In genomic region chr7:127228615-127229303, GRCm38 (mm10) we compare ENCODE assay signal across 10 mouse cellular contexts. TPM values are rescaled to one million over a fixed set of nuclear protein-coding genes. Genes with fewer than 3 reads are reported as not detected.
A peak's percentile ranks its signal among the peaks of the same experiment; 100 is the strongest.
DNase-seq lines count a peak whose midpoint lies in the region; ATAC-seq and TF ChIP-seq lines count a peak whose summit lies in the region.
"Had no signal": no experiment of that assay in that cellular context is flagged by ENCODE, and none has a peak within 500 bp of the region (broad histone marks: within the 10 kb centered on the region; RNA-seq: fewer than 3 reads in every experiment).

No protein-coding gene starts in this region.

- H3K27ac ChIP-seq in intestine, embryonic 14.5 days (ENCODE audit: low read depth), result no peak overlapping the region
- no peak overlapping the region for H3K27ac ChIP-seq in intestine, embryonic 16.5 days (ENCODE audit: low read length)
- H3K27ac ChIP-seq in stomach, embryonic 15.5 days, result no peak overlapping the region
- H3K27ac ChIP-seq: embryonic facial prominence, embryonic 12.5 days; midbrain, embryonic 12.5 days had no signal

- no peak for ATAC-seq in intestine, embryonic 14.5 days (replicated peaks; ENCODE audit: low FRiP score, low TSS enrichment, low read depth)
- no peak for ATAC-seq in intestine, embryonic 16.5 days
- peak; percentile 13; the same call in 1 of the 2 replicates for ATAC-seq in stomach, embryonic 15.5 days (ENCODE audit: insufficient read depth, low FRiP score, low read depth)

- H3K4me3 ChIP-seq in intestine, embryonic 14.5 days (ENCODE audit: low read depth, low read length), result no peak overlapping the region
- no peak overlapping the region for H3K4me3 ChIP-seq in intestine, embryonic 16.5 days (ENCODE audit: low read length)
- no peak overlapping the region for H3K4me3 ChIP-seq in myocyte
- no peak overlapping the region for H3K4me3 ChIP-seq in stomach, embryonic 15.5 days (replicated peaks)
- H3K4me3 ChIP-seq: embryonic facial prominence, embryonic 12.5 days; midbrain, embryonic 12.5 days had no signal

- 69% methylated on average over 4 of the region's 4 CpGs for WGBS in intestine, embryonic 14.5 days
- WGBS in intestine, embryonic 16.5 days, result 64% methylated on average over 4 of the region's 4 CpGs
- WGBS in stomach, embryonic 15.5 days, result 68% methylated on average over 4 of the region's 4 CpGs

- H3ac ChIP-seq in myocyte (ENCODE audit: control insufficient read depth, insufficient read length), result no peak overlapping the region

- intact Hi-C loops in heart, postnatal 14 days (cut with DNase I), result loop anchor here (2.0 kb wide), 1 partner anchor 14 kb away; no protein-coding TSS in a partner anchor
- intact Hi-C loops in left cerebral cortex, postnatal 4 days (cut with DNase I), result no loop called here

- H3K79me2 ChIP-seq in myocyte (ENCODE audit: control insufficient read depth, insufficient read depth), result peaks cover 31% of the 10 kb centered on the region

- H3K36me3 ChIP-seq in intestine, embryonic 14.5 days (ENCODE audit: control insufficient read depth, insufficient read depth, low read length), result peaks cover 14% of the 10 kb centered on the region; the same call in 1 of the 2 replicates
- H3K36me3 ChIP-seq in intestine, embryonic 16.5 days (ENCODE audit: control insufficient read depth, insufficient read depth, low read length), result 0 out of 2 replicates have a peak, but pooled peaks cover 3% of the 10 kb centered on the region
- H3K36me3 ChIP-seq in myocyte (ENCODE audit: control insufficient read depth, insufficient read depth), result peaks cover 4% of the 10 kb centered on the region
- no peaks in the 10 kb centered on the region for H3K36me3 ChIP-seq in stomach, embryonic 15.5 days

- H3K9ac ChIP-seq in intestine, embryonic 14.5 days (ENCODE audit: low read length), result no peak overlapping the region
- no peak overlapping the region for H3K9ac ChIP-seq in intestine, embryonic 16.5 days (ENCODE audit: low read depth, low read length)
- H3K9ac ChIP-seq in stomach, embryonic 15.5 days, result no peak overlapping the region
- H3K9ac ChIP-seq: embryonic facial prominence, embryonic 12.5 days; midbrain, embryonic 12.5 days had no signal

- no peak for TF ChIP-seq POLR2A in myocyte (IDR thresholded peaks at IDR 0.05; ENCODE audit: insufficient read length, low read depth)

- no peaks in the 10 kb centered on the region for H3K9me3 ChIP-seq in intestine, embryonic 14.5 days (ENCODE audit: control insufficient read depth, low read length)
- no peaks in the 10 kb centered on the region for H3K9me3 ChIP-seq in intestine, embryonic 16.5 days (ENCODE audit: control insufficient read depth, low read length)
- H3K9me3 ChIP-seq in stomach, embryonic 15.5 days, result no peaks in the 10 kb centered on the region
- H3K9me3 ChIP-seq: embryonic facial prominence, embryonic 12.5 days; midbrain, embryonic 12.5 days had no signal

- peak; percentile 87 for DNase-seq in intestine, embryonic 14.5 days (ENCODE audit: low spot score)
- DNase-seq in adrenal gland, adult 18-20 months (ENCODE audit: low spot score in 2 of 2), result peak; percentile 73 to 78
- peak; percentile 74 for DNase-seq in embryo, embryonic 11 days
- peak; percentile 85 to 89 for DNase-seq in heart, postnatal 14 days
- peak; percentile 85 for DNase-seq in left cerebral cortex, postnatal 4 days

- peaks cover 11% of the 10 kb centered on the region for H3K4me1 ChIP-seq in intestine, embryonic 14.5 days (replicated peaks; ENCODE audit: control insufficient read depth, insufficient read depth, low read length)
- H3K4me1 ChIP-seq in intestine, embryonic 16.5 days (ENCODE audit: control insufficient read depth, insufficient read depth, low read length), result peaks cover 13% of the 10 kb centered on the region
- H3K4me1 ChIP-seq in stomach, embryonic 15.5 days, result peaks cover 11% of the 10 kb centered on the region

- H3K27me3 ChIP-seq in intestine, embryonic 14.5 days (replicated peaks; ENCODE audit: control insufficient read depth, insufficient read depth, low read length), result no peaks in the 10 kb centered on the region
- no peaks in the 10 kb centered on the region for H3K27me3 ChIP-seq in intestine, embryonic 16.5 days (replicated peaks; ENCODE audit: control insufficient read depth, insufficient read depth, low read length)
- H3K27me3 ChIP-seq in myocyte (ENCODE audit: control insufficient read depth, insufficient read depth, insufficient read length), result no peaks in the 10 kb centered on the region
- H3K27me3 ChIP-seq in stomach, embryonic 15.5 days (replicated peaks), result no peaks in the 10 kb centered on the region
- H3K27me3 ChIP-seq: embryonic facial prominence, embryonic 12.5 days; midbrain, embryonic 12.5 days had no signal

- no peak overlapping the region for H3K4me2 ChIP-seq in intestine, embryonic 14.5 days (ENCODE audit: low read length)
- H3K4me2 ChIP-seq in intestine, embryonic 16.5 days (ENCODE audit: low read depth, low read length), result no peak overlapping the region
- H3K4me2 ChIP-seq in myocyte (ENCODE audit: low read depth), result no peak overlapping the region
- H3K4me2 ChIP-seq in stomach, embryonic 15.5 days, result no peak overlapping the region
- H3K4me2 ChIP-seq: embryonic facial prominence, embryonic 12.5 days; midbrain, embryonic 12.5 days had no signal

TF ChIP-seq in myocyte, 11 proteins besides CTCF, POLR2A, EP300 and RAD21:
- TF ChIP-seq MYOG (IDR thresholded peaks at IDR 0.05; ENCODE audit: control insufficient read depth in 1 of 3, insufficient read depth in 1 of 3, insufficient read length in 2 of 3, low read depth in 2 of 3) (no peak), POLR2AphosphoS2 (IDR thresholded peaks at IDR 0.05; ENCODE audit: insufficient read length, low read depth) (peak; percentile 72), E2F4 (IDR thresholded peaks at IDR 0.05; ENCODE audit: insufficient read depth) (no peak), USF1 (IDR thresholded peaks at IDR 0.05; ENCODE audit: low read depth) (peak; percentile 55), REST (IDR thresholded peaks at IDR 0.05; ENCODE audit: insufficient read depth, insufficient read length) (no peak), MAX (IDR thresholded peaks at IDR 0.05; ENCODE audit: low read depth) (no peak), MYOD1 (IDR thresholded peaks at IDR 0.05; ENCODE audit: control insufficient read depth in 1 of 3, insufficient read length in 2 of 3, low read depth in 2 of 3) (no peak), TCF12 (IDR thresholded peaks at IDR 0.05; ENCODE audit: insufficient read depth, poor library complexity, severe bottlenecking) (no peak), CEBPB (IDR thresholded peaks at IDR 0.05; ENCODE audit: insufficient read depth, poor library complexity, severe bottlenecking) (no peak), TCF3 (IDR thresholded peaks at IDR 0.05; ENCODE audit: insufficient read length, low read depth) (no peak)

RNA-seq across cellular contexts. Expression of gene Zfp553, which starts 4.1 kb away (rescaled TPM):
- polyA plus RNA-seq in intestine, embryonic 14.5 days (2014; fragmentation: Nextera tagmentation; extraction: Ambion mirVana), result 16.8 and 18.5 TPM in 2 replicates
- 21.6 and 23.6 TPM in 2 replicates for polyA plus RNA-seq in intestine, embryonic 16.5 days (2015; fragmentation: Nextera tagmentation; extraction: Ambion mirVana)
- 10 to 100 TPM; 12.6 to 14.8 TPM for total RNA-seq in adrenal gland, adult 18-20 months (2021)
- total RNA-seq in heart, postnatal 14 days (2021), result 1 to 10 TPM; 6.9 to 7.0 TPM
- 10 to 100 TPM; 28.4 to 28.8 TPM for total RNA-seq in left cerebral cortex, postnatal 4 days (2021)
- 11.4 TPM for polyA plus RNA-seq in myocyte (2012; fragmentation: generic; extraction: Trizol)
- 33.9 and 34.8 TPM in 2 replicates for polyA plus RNA-seq in stomach, embryonic 15.5 days (2015; fragmentation: Nextera tagmentation; extraction: Ambion mirVana)

RNA-seq across cellular contexts. Expression of gene Sept1, which starts 4.2 kb away (rescaled TPM):
- polyA plus RNA-seq in intestine, embryonic 14.5 days (2014; fragmentation: Nextera tagmentation; extraction: Ambion mirVana), result 12.9 and 14.4 TPM in 2 replicates
- polyA plus RNA-seq in intestine, embryonic 16.5 days (2015; fragmentation: Nextera tagmentation; extraction: Ambion mirVana), result 15.4 and 16.3 TPM in 2 replicates
- 1 to 10 TPM; 7.8 to 8.7 TPM for total RNA-seq in adrenal gland, adult 18-20 months (2021)
- total RNA-seq in heart, postnatal 14 days (2021), result 10 to 100 TPM in 1 of 2 experiments, 1 to 10 TPM in 1; 7.5 to 18.8 TPM
- 1 to 10 TPM; 7.9 to 8.8 TPM for total RNA-seq in left cerebral cortex, postnatal 4 days (2021)
- 2.2 TPM for polyA plus RNA-seq in myocyte (2012; fragmentation: generic; extraction: Trizol)
- 17.7 and 19.2 TPM in 2 replicates for polyA plus RNA-seq in stomach, embryonic 15.5 days (2015; fragmentation: Nextera tagmentation; extraction: Ambion mirVana)

RNA-seq across cellular contexts. Expression of gene Zfp771, which starts 15.3 kb away (rescaled TPM):
- 47.6 and 52.2 TPM in 2 replicates for polyA plus RNA-seq in intestine, embryonic 14.5 days (2014; fragmentation: Nextera tagmentation; extraction: Ambion mirVana)
- 34.2 and 37.8 TPM in 2 replicates for polyA plus RNA-seq in intestine, embryonic 16.5 days (2015; fragmentation: Nextera tagmentation; extraction: Ambion mirVana)
- 10 to 100 TPM; 23.6 to 29.6 TPM for total RNA-seq in adrenal gland, adult 18-20 months (2021)
- 10 to 100 TPM; 17.8 to 21.3 TPM for total RNA-seq in heart, postnatal 14 days (2021)
- 10 to 100 TPM; 54.9 to 64.5 TPM for total RNA-seq in left cerebral cortex, postnatal 4 days (2021)
- polyA plus RNA-seq in myocyte (2012; fragmentation: generic; extraction: Trizol), result 34.9 TPM
- 57.9 and 63.1 TPM in 2 replicates for polyA plus RNA-seq in stomach, embryonic 15.5 days (2015; fragmentation: Nextera tagmentation; extraction: Ambion mirVana)

RNA-seq across cellular contexts. Expression of gene Mylpf, which starts 20.1 kb away (rescaled TPM):
- 10.8 and 12.9 TPM in 2 replicates for polyA plus RNA-seq in intestine, embryonic 14.5 days (2014; fragmentation: Nextera tagmentation; extraction: Ambion mirVana)
- polyA plus RNA-seq in intestine, embryonic 16.5 days (2015; fragmentation: Nextera tagmentation; extraction: Ambion mirVana), result 20.3 and 21.0 TPM in 2 replicates
- total RNA-seq in adrenal gland, adult 18-20 months (2021), result 10 to 100 TPM in 1 of 2 experiments, under 1 TPM in 1; 0.66 to 16.3 TPM
- total RNA-seq in heart, postnatal 14 days (2021), result 1 to 10 TPM; 1.1 to 4.2 TPM
- total RNA-seq in left cerebral cortex, postnatal 4 days (2021), result 1 to 10 TPM in 1 of 2 experiments, not detected in 1; 1.2 TPM
- 10,881 TPM for polyA plus RNA-seq in myocyte (2012; fragmentation: generic; extraction: Trizol)
- 18.6 and 31.0 TPM in 2 replicates for polyA plus RNA-seq in stomach, embryonic 15.5 days (2015; fragmentation: Nextera tagmentation; extraction: Ambion mirVana)

RNA-seq across cellular contexts. Expression of gene Tbc1d10b, which starts 20.5 kb away (rescaled TPM):
- 21.3 and 21.4 TPM in 2 replicates for polyA plus RNA-seq in intestine, embryonic 14.5 days (2014; fragmentation: Nextera tagmentation; extraction: Ambion mirVana)
- 15.5 and 18.4 TPM in 2 replicates for polyA plus RNA-seq in intestine, embryonic 16.5 days (2015; fragmentation: Nextera tagmentation; extraction: Ambion mirVana)
- total RNA-seq in adrenal gland, adult 18-20 months (2021), result 10 to 100 TPM; 43.3 to 47.5 TPM
- total RNA-seq in heart, postnatal 14 days (2021), result 10 to 100 TPM; 29.2 to 30.5 TPM
- total RNA-seq in left cerebral cortex, postnatal 4 days (2021), result 10 to 100 TPM; 73.8 to 78.8 TPM
- polyA plus RNA-seq in myocyte (2012; fragmentation: generic; extraction: Trizol), result 62.8 TPM
- 24.3 and 24.4 TPM in 2 replicates for polyA plus RNA-seq in stomach, embryonic 15.5 days (2015; fragmentation: Nextera tagmentation; extraction: Ambion mirVana)
